ENCODE assay signal across 22 mouse cellular contexts in genomic region chr5:100438796-100439195, GRCm38 (mm10). TPM values are rescaled to one million over a fixed set of nuclear protein-coding genes. Genes with fewer than 3 reads are reported as not detected.
DNase-seq lines count a peak whose midpoint lies in the region; ATAC-seq and TF ChIP-seq lines count a peak whose summit lies in the region.
"Had no signal": no experiment of that assay in that cellular context is flagged by ENCODE, and none has a peak within 500 bp of the region (broad histone marks: within the 10 kb centered on the region; RNA-seq: fewer than 3 reads in every experiment).

No protein-coding gene starts in this region.

- in situ Hi-C loops in ES-E14 (cut with MboI; ENCODE audit: low sequenced_read_pairs in 2 of 2, unreplicated experiment in 2 of 2), result no loop called here

- no peaks in the 10 kb centered on the region for H3K9me3 ChIP-seq in heart, embryonic 10.5 days
- no peaks in the 10 kb centered on the region for H3K9me3 ChIP-seq in midbrain, embryonic 11.5 days (ENCODE audit: control insufficient read depth, low read length)
- no peaks in the 10 kb centered on the region for H3K9me3 ChIP-seq in midbrain, embryonic 15.5 days
- no peaks in the 10 kb centered on the region for H3K9me3 ChIP-seq in ES-E14 (ENCODE audit: control insufficient read depth, insufficient read depth, low read depth, low read length)

- TF ChIP-seq POLR2A in kidney, adult 2 months (IDR thresholded peaks at IDR 0.05; ENCODE audit: low read depth, low read length), result no peak

- no peak for TF ChIP-seq CTCF in kidney, adult 2 months (conservative IDR thresholded peaks at IDR 0.05; ENCODE audit: insufficient read depth, insufficient read length, low read depth, low read length)

- peak; percentile 74 for DNase-seq in heart, adult 11 months
- DNase-seq in heart, adult 8-10 months (ENCODE audit: low spot score), result no peak
- peak; percentile 62 for DNase-seq in heart, embryonic 10.5 days (ENCODE audit: low spot score)
- no peak for DNase-seq in heart, postnatal 4 days
- peak; percentile 62 for DNase-seq in midbrain, embryonic 11.5 days (ENCODE audit: low spot score, missing footprints)
- no peak for DNase-seq in ES-E14 (ENCODE audit: low read depth, low spot score)
- DNase-seq in kidney, adult 2 months, result no peak
- DNase-seq: adrenal gland, adult 2 months; adrenal gland, adult 8-10 months; adrenal gland, postnatal 10 days; adrenal gland, postnatal 14 days; adrenal gland, postnatal 25 days; adrenal gland, postnatal 36 days; B cell, adult 2 months; cerebellum, adult 11 months; cerebellum, adult 11-12 months; cerebellum, adult 18-20 months had no signal

- H3K4me2 ChIP-seq in midbrain, embryonic 11.5 days, result no peak overlapping the region
- no peak overlapping the region for H3K4me2 ChIP-seq in midbrain, embryonic 15.5 days

- ATAC-seq in midbrain, embryonic 11.5 days (ENCODE audit: low FRiP score), result no peak
- no peak for ATAC-seq in midbrain, embryonic 15.5 days (replicated peaks)
- ATAC-seq: activated CD4-positive, CD25-positive, alpha-beta regulatory T cell, adult 4 months; CD4-positive, CD25-positive, alpha-beta regulatory T cell, adult 4 months; Patski had no signal

- H3K4me1 ChIP-seq in heart, embryonic 10.5 days, result no peaks in the 10 kb centered on the region
- H3K4me1 ChIP-seq in midbrain, embryonic 11.5 days (ENCODE audit: control insufficient read depth, insufficient read depth, low read length), result no peaks in the 10 kb centered on the region
- H3K4me1 ChIP-seq in midbrain, embryonic 15.5 days, result no peaks in the 10 kb centered on the region
- no peaks in the 10 kb centered on the region for H3K4me1 ChIP-seq in ES-E14 (ENCODE audit: control insufficient read depth in 2 of 2, insufficient read depth in 2 of 2, low read length in 2 of 2, poor library complexity in 1 of 2)
- H3K4me1 ChIP-seq in kidney, adult 2 months (ENCODE audit: control insufficient read depth, insufficient read depth, low read length), result no peaks in the 10 kb centered on the region

- H3K27me3 ChIP-seq in heart, embryonic 10.5 days (ENCODE audit: insufficient read depth, poor library complexity, severe bottlenecking), result no peaks in the 10 kb centered on the region
- no peaks in the 10 kb centered on the region for H3K27me3 ChIP-seq in midbrain, embryonic 11.5 days (ENCODE audit: control insufficient read depth, insufficient read depth, low read length)
- H3K27me3 ChIP-seq in midbrain, embryonic 15.5 days (replicated peaks), result no peaks in the 10 kb centered on the region
- no peaks in the 10 kb centered on the region for H3K27me3 ChIP-seq in kidney, adult 2 months (replicated peaks; ENCODE audit: control insufficient read depth, insufficient read depth, low read length)
- H3K27me3 ChIP-seq: CH12.LX, Patski had no signal

- H3K9ac ChIP-seq in midbrain, embryonic 11.5 days (ENCODE audit: low read length), result no peak overlapping the region
- H3K9ac ChIP-seq in midbrain, embryonic 15.5 days, result no peak overlapping the region
- no peak overlapping the region for H3K9ac ChIP-seq in ES-E14 (ENCODE audit: insufficient read depth, low read depth, low read length, poor library complexity, severe bottlenecking)

- 94% methylated on average over 14 of the region's 14 CpGs for WGBS in heart, embryonic 10.5 days
- WGBS in midbrain, embryonic 11.5 days, result 95% methylated on average over 14 of the region's 14 CpGs
- WGBS in midbrain, embryonic 15.5 days, result 96% methylated on average over 14 of the region's 14 CpGs
- 95% methylated on average over 14 of the region's 14 CpGs for WGBS in kidney, adult 2 months

- no peak overlapping the region for H3K27ac ChIP-seq in heart, embryonic 10.5 days
- no peak overlapping the region for H3K27ac ChIP-seq in midbrain, embryonic 11.5 days (ENCODE audit: low read depth, low read length)
- H3K27ac ChIP-seq in midbrain, embryonic 15.5 days, result no peak overlapping the region
- peak overlapping the region; percentile 47; the same call in 1 of the 2 replicates for H3K27ac ChIP-seq in ES-E14 (ENCODE audit: insufficient read depth, low read depth, low read length, poor library complexity, severe bottlenecking)
- no peak overlapping the region for H3K27ac ChIP-seq in kidney, adult 2 months (ENCODE audit: insufficient read depth, low read depth, low read length)

- H3K4me3 ChIP-seq in heart, embryonic 10.5 days, result no peak overlapping the region
- no peak overlapping the region for H3K4me3 ChIP-seq in midbrain, embryonic 11.5 days (ENCODE audit: low read depth, low read length)
- H3K4me3 ChIP-seq in midbrain, embryonic 15.5 days, result no peak overlapping the region
- no peak overlapping the region for H3K4me3 ChIP-seq in ES-E14 (ENCODE audit: insufficient read depth in 1 of 2, low read depth in 1 of 2, low read length in 2 of 2, poor library complexity in 1 of 2, severe bottlenecking in 1 of 2)
- no peak overlapping the region for H3K4me3 ChIP-seq in kidney, adult 2 months (ENCODE audit: insufficient read depth, low read depth, low read length)

- peaks cover 26% of the 10 kb centered on the region for H3K36me3 ChIP-seq in heart, embryonic 10.5 days
- no peaks in the 10 kb centered on the region; the same call in 1 of the 2 replicates for H3K36me3 ChIP-seq in midbrain, embryonic 11.5 days (ENCODE audit: control insufficient read depth, insufficient read depth, low read length)
- no peaks in the 10 kb centered on the region for H3K36me3 ChIP-seq in midbrain, embryonic 15.5 days (replicated peaks)
- peaks cover 5% of the 10 kb centered on the region; the same call in 1 of the 2 replicates for H3K36me3 ChIP-seq in ES-E14 (ENCODE audit: control insufficient read depth, insufficient read depth, low read length, poor library complexity, severe bottlenecking)
- H3K36me3 ChIP-seq in kidney, adult 2 months (ENCODE audit: control insufficient read depth, insufficient read depth, low read length), result no peaks in the 10 kb centered on the region

TF ChIP-seq in ES-E14, 5 proteins besides CTCF, POLR2A, EP300 and RAD21:
- TF ChIP-seq CHD2 (IDR thresholded peaks at IDR 0.05; ENCODE audit: low read depth, low read length) (no peak), ZNF384 (IDR thresholded peaks at IDR 0.05; ENCODE audit: low read depth, low read length) (no peak), HCFC1 (IDR thresholded peaks at IDR 0.05; ENCODE audit: borderline replicate concordance, insufficient read depth, low read length) (no peak), MAFK (IDR thresholded peaks at IDR 0.05; ENCODE audit: insufficient read depth, low read depth, low read length) (no peak), ZC3H11A (IDR thresholded peaks at IDR 0.05; ENCODE audit: borderline replicate concordance, low read depth, low read length) (no peak)
TF ChIP-seq in ES-E14: peak in this region for 0.

RNA-seq across cellular contexts. Expression of gene Sec31a, which starts 22.8 kb away (rescaled TPM):
- total RNA-seq in heart, adult 8-10 months (2022), result 100 to 1,000 TPM in 3 of 4 experiments, 10 to 100 TPM in 1; 97.9 to 108 (median 104) TPM
- polyA plus RNA-seq in heart, embryonic 10.5 days (2016; fragmentation: Nextera tagmentation; extraction: Ambion mirVana), result 156 and 180 TPM in 2 replicates
- 100 to 1,000 TPM; 156 to 166 TPM for total RNA-seq in heart, postnatal 4 days (2021)
- polyA plus RNA-seq in midbrain, embryonic 11.5 days (2014; fragmentation: Nextera tagmentation; extraction: Ambion mirVana), result 92.2 and 100 TPM in 2 replicates
- 101 and 102 TPM in 2 replicates for polyA plus RNA-seq in midbrain, embryonic 15.5 days (2015; fragmentation: Nextera tagmentation; extraction: Ambion mirVana)
- total RNA-seq in ES-E14 (2012; rRNA removed), result 72.7 and 94.5 TPM in 2 replicates
- 244 and 248 TPM in 2 replicates for polyA plus RNA-seq in kidney, adult 2 months (2012; rRNA removed)

Comparison
In these comparisons a context has a peak if more than half of its experiments do, and no peak if none do; other contexts are left out.
1. DNase-seq: peak in heart, adult 11 months (single experiment), heart, embryonic 10.5 days (single experiment) and midbrain, embryonic 11.5 days (single experiment); none in heart, adult 8-10 months (single experiment), heart, postnatal 4 days (single experiment), ES-E14 (single experiment) and kidney, adult 2 months (single experiment).